Mouse (Mus musculus) thymus, postnatal 0 days (tissue): ENCODE measurements around the gene Pmm1. TPM values are rescaled to one million over a fixed set of nuclear protein-coding genes. Genes with fewer than 3 reads are reported as not detected.
"Not testable (repeated sequence)": the region's sequence is repeated elsewhere in the genome, so short reads cannot be mapped to it uniquely, and the experiment has no call there.

Experiments used
- DNase-seq: peaks from one replicate; pipeline ENCODE4 v3.0.0-alpha.2; 2015; ENCODE audit warnings: low spot score
- polyA plus RNA-seq: library from polyadenylated mRNA; unstranded; fragments of >200 nt; fragmentation: Nextera tagmentation; extraction: Ambion mirVana; gene quantifications from 2 replicates; pipeline ENCODE4 v1.2.1, GENCODE M21; 2015

Pmm1 gene
- polyA plus RNA-seq, 1 experiment from 2014 or later: 45.1 TPM

GRCm38 (mm10) chr15:81928277-81928676 is 32.5 kb downstream of the Pmm1 start:
- DNase-seq: no peak

- no peak for DNase-seq
These were observed 33.0 kb downstream of the Pmm1 start for GRCm38 (mm10) chr15:81927741-81928140.

- no peak for DNase-seq
These were observed 34.3 kb downstream of the Pmm1 start for GRCm38 (mm10) chr15:81926446-81926822.

GRCm38 (mm10) chr15:81925760-81926445 is 34.8 kb downstream of the Pmm1 start, which contains the start of gene Polr3h:
Gene Polr3h, minus strand, starts transcription at chr15:81926240.
- peak; percentile 98 for DNase-seq

GRCm38 (mm10) chr15:81924933-81925332 is 35.8 kb downstream of the Pmm1 start:
- no peak for DNase-seq

GRCm38 (mm10) chr15:81921255-81921654 is 39.5 kb downstream of the Pmm1 start:
- no peak for DNase-seq

- no peak for DNase-seq
These were observed 40.0 kb downstream of the Pmm1 start for GRCm38 (mm10) chr15:81920546-81921217.

- DNase-seq: no peak
These were observed 41.7 kb downstream of the Pmm1 start for GRCm38 (mm10) chr15:81919062-81919461.

- peak; percentile 74 for DNase-seq
These were observed 42.9 kb downstream of the Pmm1 start for GRCm38 (mm10) chr15:81917621-81918463.

- DNase-seq: no peak
These were observed 43.5 kb downstream of the Pmm1 start for GRCm38 (mm10) chr15:81917201-81917600.

GRCm38 (mm10) chr15:81915663-81916062 is 45.1 kb downstream of the Pmm1 start:
- DNase-seq: no peak

GRCm38 (mm10) chr15:81914668-81915067 is 46.1 kb downstream of the Pmm1 start:
- DNase-seq: no peak

- DNase-seq: no peak
These were observed 48.2 kb downstream of the Pmm1 start for GRCm38 (mm10) chr15:81912498-81912897.

GRCm38 (mm10) chr15:81908767-81909166 is 52.0 kb downstream of the Pmm1 start:
- not testable (repeated sequence) for DNase-seq

GRCm38 (mm10) chr15:81907953-81908352 is 52.8 kb downstream of the Pmm1 start:
- DNase-seq: no peak

GRCm38 (mm10) chr15:81904939-81905338 is 55.8 kb downstream of the Pmm1 start:
- DNase-seq: peak; percentile 67

Other genes with a start within 250 kb of the Pmm1 start
- 14.5 and 17.6 TPM in 2 replicates for gene Zc3h7b, start 215.9 kb downstream of the Pmm1 start, polyA plus RNA-seq
- gene Rangap1, start 215.4 kb downstream of the Pmm1 start, polyA plus RNA-seq: 67.1 and 71.0 TPM in 2 replicates
- 12.3 and 14.8 TPM in 2 replicates for gene Tef, start 158.5 kb downstream of the Pmm1 start, polyA plus RNA-seq
- gene Tob2, start 102.1 kb downstream of the Pmm1 start, polyA plus RNA-seq: 28.8 TPM in 2 replicates
- gene Phf5a, start 89.0 kb downstream of the Pmm1 start, polyA plus RNA-seq: 154 and 161 TPM in 2 replicates
- 126 and 136 TPM in 2 replicates for gene Aco2, start 88.6 kb downstream of the Pmm1 start, polyA plus RNA-seq
- 81.8 and 84.1 TPM in 2 replicates for gene Polr3h, start 34.7 kb downstream of the Pmm1 start, polyA plus RNA-seq
- gene Csdc2, start 24.2 kb downstream of the Pmm1 start, polyA plus RNA-seq: 0.62 and 0.88 TPM in 2 replicates
- gene 1700029P11Rik, start 19.6 kb upstream of the Pmm1 start, polyA plus RNA-seq: not detected in 2 replicates
- gene Xrcc6, start 26.9 kb upstream of the Pmm1 start, polyA plus RNA-seq: 441 and 472 TPM in 2 replicates
- gene Desi1, start 72.9 kb upstream of the Pmm1 start, polyA plus RNA-seq: 160 and 169 TPM in 2 replicates
- gene Snu13, start 86.7 kb upstream of the Pmm1 start, polyA plus RNA-seq: 387 and 431 TPM in 2 replicates
- gene 4930407I10Rik, start 98.2 kb upstream of the Pmm1 start, polyA plus RNA-seq: 0.04 TPM in 1 of 2 replicates, not detected in the other
- 0.04 TPM in 1 of 2 replicates, not detected in the other for gene Mei1, start 109.1 kb upstream of the Pmm1 start, polyA plus RNA-seq
- gene Ccdc134, start 167.0 kb upstream of the Pmm1 start, polyA plus RNA-seq: 34.1 and 34.4 TPM in 2 replicates
- 152 and 161 TPM in 2 replicates for gene Srebf2, start 186.3 kb upstream of the Pmm1 start, polyA plus RNA-seq